Mouse (Mus musculus): ENCODE measurements at regions not wholly inside any gene's neighbourhood (a gene's known extent, or its start where the extent isn't known, plus 50 kb on each side); places are given as distances from the start of the nearest gene placed in this dataset.

DNA sequence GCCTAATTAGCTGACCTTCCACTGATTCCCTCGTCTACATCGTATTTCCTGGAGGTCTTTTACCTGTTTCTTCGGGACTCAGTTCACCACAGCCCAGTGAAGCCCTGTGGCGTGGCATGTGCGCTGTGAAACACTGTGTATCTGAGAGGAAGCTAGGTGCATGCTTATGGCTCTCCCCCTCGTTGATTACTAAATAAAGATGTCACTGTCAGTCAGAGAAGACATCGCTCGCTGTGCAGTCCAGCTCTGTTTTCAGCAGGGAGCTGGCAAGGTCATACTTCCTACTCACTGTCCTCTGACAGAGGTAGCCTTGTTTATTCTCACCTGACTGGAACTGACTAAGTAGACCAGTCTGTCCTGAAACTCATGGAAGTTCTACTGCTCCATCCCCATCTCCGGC lies 68.7 kb upstream of the Adrb1 start:
- no peaks in the 10 kb centered on the region for H3K36me3 ChIP-seq
- WGBS, result 71% methylated on average over 9 of the region's 9 CpGs
- peak overlapping the region; percentile 52; the same call in 1 of the 2 replicates for H3K4me2 ChIP-seq

DNA sequence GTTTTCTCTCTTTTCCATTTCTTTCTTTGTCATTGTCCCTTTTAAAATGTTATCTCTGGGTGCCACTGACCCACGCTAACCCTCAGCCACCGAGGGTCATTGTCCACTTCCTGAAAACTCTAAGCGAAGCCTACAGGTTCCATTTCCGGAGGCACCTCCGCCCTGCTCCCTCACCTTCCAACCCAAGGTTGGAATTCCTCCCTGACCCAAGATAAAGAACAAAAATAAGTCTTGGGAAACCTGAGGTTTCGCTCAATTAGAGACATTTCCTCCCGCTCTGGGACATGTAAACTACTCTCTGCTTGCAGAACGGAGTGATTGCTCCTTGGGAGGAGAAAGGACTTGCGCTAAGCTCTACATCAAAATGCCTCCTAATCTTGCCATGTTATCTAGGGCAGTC lies 66.7 kb upstream of the Adrb1 start:
- Histone ChIP-seq H3K4me1 (replicated peaks) (peaks cover 16% of the 10 kb centered on the region), H3K36me3 (no peaks in the 10 kb centered on the region), H3K27me3 (replicated peaks) (no peaks in the 10 kb centered on the region), H3K27ac (ENCODE audit: poor library complexity, severe bottlenecking) (no peak overlapping the region), H3K4me2 (no peak overlapping the region), H3K4me3 (no peak overlapping the region), H3K9ac (no peak overlapping the region), H3K9me3 (replicated peaks) (peaks cover 5% of the 10 kb centered on the region; the same call in 1 of the 2 replicates)
- 58% methylated on average over 9 of the region's 9 CpGs for WGBS
- no peak for ATAC-seq (ENCODE audit: insufficient number of reproducible peaks, low FRiP score)

More for the DNA sequence above, 68.7 kb upstream of the Adrb1 start:
- no peak overlapping the region for H3K27ac ChIP-seq (ENCODE audit: poor library complexity, severe bottlenecking)
- H3K27me3 ChIP-seq (replicated peaks), result no peaks in the 10 kb centered on the region
- no peak overlapping the region for H3K4me3 ChIP-seq
- no peak overlapping the region for H3K9ac ChIP-seq
- peaks cover 16% of the 10 kb centered on the region for H3K4me1 ChIP-seq (replicated peaks)
- no peak for ATAC-seq (ENCODE audit: insufficient number of reproducible peaks, low FRiP score)
- peaks cover 5% of the 10 kb centered on the region; the same call in 1 of the 2 replicates for H3K9me3 ChIP-seq (replicated peaks)

- no peak overlapping the region for H3K9ac ChIP-seq
- H3K27ac ChIP-seq (ENCODE audit: poor library complexity, severe bottlenecking), result no peak overlapping the region
- H3K9me3 ChIP-seq (replicated peaks), result no peaks in the 10 kb centered on the region
- H3K4me1 ChIP-seq (replicated peaks), result peaks cover 20% of the 10 kb centered on the region
- WGBS, result 47% methylated on average over 4 of the region's 4 CpGs
- no peak for ATAC-seq (ENCODE audit: insufficient number of reproducible peaks, low FRiP score)
- no peaks in the 10 kb centered on the region for H3K27me3 ChIP-seq (replicated peaks)
- no peak overlapping the region for H3K4me3 ChIP-seq
- no peak overlapping the region for H3K4me2 ChIP-seq
- H3K36me3 ChIP-seq, result no peaks in the 10 kb centered on the region
Measured at GRCm38 (mm10) chr19:56660566-56661199, 61.3 kb upstream of the Adrb1 start.

- Histone ChIP-seq H3K27ac (ENCODE audit: poor library complexity, severe bottlenecking) (peak overlapping the region; percentile 57), H3K4me2 (no peak overlapping the region), H3K27me3 (replicated peaks) (no peaks in the 10 kb centered on the region), H3K4me1 (replicated peaks) (peaks cover 22% of the 10 kb centered on the region), H3K9ac (no peak overlapping the region), H3K4me3 (no peak overlapping the region), H3K36me3 (no peaks in the 10 kb centered on the region), H3K9me3 (replicated peaks) (no peaks in the 10 kb centered on the region)
- 43% methylated on average over 10 of the region's 10 CpGs for WGBS
- no peak for ATAC-seq (ENCODE audit: insufficient number of reproducible peaks, low FRiP score)
Measured at GRCm38 (mm10) chr19:56663474-56664227, 58.3 kb upstream of the Adrb1 start.

DNA sequence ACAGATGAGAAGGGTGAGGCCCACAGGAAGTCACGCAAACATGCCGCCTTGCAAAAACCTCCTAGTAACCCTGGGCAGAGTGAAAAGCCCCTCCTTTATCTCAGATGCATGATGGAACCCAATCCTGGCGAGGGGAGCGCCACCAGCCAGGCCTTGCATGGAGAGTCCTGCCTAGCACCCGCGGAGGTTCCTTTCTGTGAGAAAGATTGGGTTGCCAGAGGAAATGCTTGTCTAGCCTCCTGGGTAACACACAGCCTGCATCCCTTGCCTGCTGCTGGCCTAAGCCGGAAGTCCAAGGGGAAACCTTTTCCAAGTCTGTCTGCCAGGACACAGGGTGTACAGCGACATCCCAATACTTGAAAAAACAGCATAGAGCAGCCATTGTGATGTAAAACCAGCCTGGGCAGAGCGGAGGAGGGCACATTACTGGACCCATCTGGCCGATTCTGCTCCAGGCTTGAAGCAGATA lies 57.7 kb upstream of the Adrb1 start:
- Histone ChIP-seq H3K4me1 (replicated peaks) (peaks cover 29% of the 10 kb centered on the region), H3K27ac (ENCODE audit: poor library complexity, severe bottlenecking) (peak overlapping the region; percentile 57), H3K36me3 (no peaks in the 10 kb centered on the region), H3K4me3 (no peak overlapping the region), H3K4me2 (no peak overlapping the region), H3K9me3 (replicated peaks) (no peaks in the 10 kb centered on the region), H3K27me3 (replicated peaks) (no peaks in the 10 kb centered on the region), H3K9ac (no peak overlapping the region)
- 43% methylated on average over 10 of the region's 10 CpGs for WGBS
- no peak for ATAC-seq (ENCODE audit: insufficient number of reproducible peaks, low FRiP score)

DNA sequence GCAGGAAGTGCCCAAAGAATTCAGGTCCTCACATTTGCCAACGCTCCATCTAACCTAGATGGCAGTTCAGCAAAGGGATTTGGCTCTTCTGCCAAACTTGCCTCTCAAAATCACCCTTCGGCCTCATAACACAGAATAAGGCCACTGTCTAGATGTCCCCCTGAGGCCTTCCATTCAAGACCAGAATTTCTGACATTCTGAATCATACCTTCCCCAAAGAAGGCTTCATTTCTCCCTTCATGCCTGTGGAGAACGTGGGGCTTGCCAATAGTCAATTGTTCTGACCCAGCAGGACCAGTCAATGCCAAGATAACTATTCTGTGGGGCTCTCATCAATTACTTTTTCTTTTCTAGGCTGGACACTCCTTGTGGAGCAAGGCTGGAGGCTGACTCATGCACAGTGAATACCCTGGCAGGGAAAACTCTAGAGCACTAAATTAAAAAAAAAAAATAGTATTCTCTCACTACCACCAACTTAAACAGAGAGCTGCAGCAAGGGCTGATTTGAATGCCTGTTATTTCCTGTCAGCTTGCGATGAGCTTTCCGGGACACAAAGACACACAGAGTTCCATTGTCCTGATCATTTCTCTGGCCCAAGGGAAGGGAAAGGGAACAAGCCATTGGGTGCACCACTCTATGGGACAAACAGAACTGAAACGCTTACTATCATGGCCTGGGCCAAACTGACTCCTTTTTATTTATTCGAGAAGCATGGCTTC lies 56.9 kb upstream of the Adrb1 start:
- Histone ChIP-seq H3K27ac (ENCODE audit: poor library complexity, severe bottlenecking) (0 out of 2 replicates have a peak overlapping the region, but pooled peaks have one; percentile 57), H3K36me3 (no peaks in the 10 kb centered on the region), H3K27me3 (replicated peaks) (no peaks in the 10 kb centered on the region), H3K4me2 (no peak overlapping the region), H3K9ac (no peak overlapping the region), H3K4me3 (no peak overlapping the region), H3K4me1 (replicated peaks) (peaks cover 33% of the 10 kb centered on the region), H3K9me3 (replicated peaks) (no peaks in the 10 kb centered on the region)
- ATAC-seq (ENCODE audit: insufficient number of reproducible peaks, low FRiP score), result no peak
- 78% methylated on average over 7 of the region's 7 CpGs for WGBS

DNA sequence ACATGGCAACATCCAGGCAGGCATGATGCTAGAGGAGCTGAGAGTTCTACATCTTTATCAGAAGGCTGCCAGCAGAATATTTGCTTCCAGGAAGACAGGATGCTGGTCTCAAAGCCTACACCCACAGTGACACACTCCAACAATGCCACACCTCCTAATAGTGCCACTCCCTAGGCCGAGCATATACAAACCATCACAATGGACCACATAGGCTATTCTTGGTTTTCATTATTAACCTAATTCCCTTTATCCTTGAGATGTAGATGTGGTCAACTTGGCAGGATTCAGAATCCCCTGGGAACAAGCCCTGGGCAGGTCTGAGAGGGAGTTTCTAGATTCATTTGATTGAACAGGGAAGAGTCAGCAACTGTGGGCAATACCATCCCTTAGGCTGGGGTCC lies 56.0 kb upstream of the Adrb1 start:
- Histone ChIP-seq H3K4me1 (replicated peaks) (peaks cover 33% of the 10 kb centered on the region), H3K9me3 (replicated peaks) (no peaks in the 10 kb centered on the region), H3K4me3 (no peak overlapping the region), H3K27ac (ENCODE audit: poor library complexity, severe bottlenecking) (no peak overlapping the region), H3K9ac (no peak overlapping the region), H3K27me3 (replicated peaks) (no peaks in the 10 kb centered on the region), H3K36me3 (no peaks in the 10 kb centered on the region), H3K4me2 (no peak overlapping the region)
- WGBS, result 73% methylated on average over 1 of the region's 1 CpGs
- no peak for ATAC-seq (ENCODE audit: insufficient number of reproducible peaks, low FRiP score)

DNA sequence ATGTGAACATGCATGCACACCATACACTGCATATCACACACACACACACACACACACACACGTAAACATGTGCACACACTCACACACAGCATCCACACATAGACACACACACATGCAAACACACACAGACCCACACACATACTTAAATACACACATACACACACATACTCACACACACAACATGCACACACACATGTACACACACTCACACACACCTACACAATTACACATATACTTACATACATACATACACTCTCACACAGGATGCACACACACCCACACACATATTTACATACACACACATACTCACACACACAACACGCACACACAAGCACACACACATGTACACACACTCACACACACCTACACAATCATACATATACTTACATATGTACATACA lies 54.1 kb upstream of the Adrb1 start:
- no peaks in the 10 kb centered on the region for H3K27me3 ChIP-seq (replicated peaks)
- ATAC-seq (ENCODE audit: insufficient number of reproducible peaks, low FRiP score), result no peak
- no peak overlapping the region for H3K4me2 ChIP-seq
- H3K9ac ChIP-seq, result no peak overlapping the region
- H3K9me3 ChIP-seq (replicated peaks), result no peaks in the 10 kb centered on the region
- no peak overlapping the region for H3K27ac ChIP-seq (ENCODE audit: poor library complexity, severe bottlenecking)
- H3K4me3 ChIP-seq, result no peak overlapping the region
- H3K4me1 ChIP-seq (replicated peaks), result peaks cover 33% of the 10 kb centered on the region
- WGBS, result 86% methylated on average over 2 of the region's 2 CpGs
- H3K36me3 ChIP-seq, result no peaks in the 10 kb centered on the region

GRCm38 (mm10) chr19:56668991-56669390 lies 53.0 kb upstream of the Adrb1 start:
- peaks cover 25% of the 10 kb centered on the region for H3K4me1 ChIP-seq (replicated peaks)
- H3K27ac ChIP-seq (ENCODE audit: poor library complexity, severe bottlenecking), result peak overlapping the region; percentile 77
- no peaks in the 10 kb centered on the region for H3K36me3 ChIP-seq
- H3K9ac ChIP-seq, result peak overlapping the region; percentile 25
- 22% methylated on average over 7 of the region's 7 CpGs for WGBS
- 0 out of 2 replicates have a peak, but pooled peaks have one; percentile 30 for ATAC-seq (ENCODE audit: insufficient number of reproducible peaks, low FRiP score)
- H3K27me3 ChIP-seq (replicated peaks), result no peaks in the 10 kb centered on the region
- H3K9me3 ChIP-seq (replicated peaks), result no peaks in the 10 kb centered on the region
- no peak overlapping the region for H3K4me3 ChIP-seq
- peak overlapping the region; percentile 24; the same call in 1 of the 2 replicates for H3K4me2 ChIP-seq

GRCm38 (mm10) chr19:56669468-56669867 lies 52.5 kb upstream of the Adrb1 start:
- peak overlapping the region; percentile 25; the same call in 1 of the 2 replicates for H3K9ac ChIP-seq
- 49% methylated on average over 7 of the region's 7 CpGs for WGBS
- no peaks in the 10 kb centered on the region for H3K27me3 ChIP-seq (replicated peaks)
- peaks cover 20% of the 10 kb centered on the region for H3K4me1 ChIP-seq (replicated peaks)
- H3K36me3 ChIP-seq, result no peaks in the 10 kb centered on the region
- no peaks in the 10 kb centered on the region for H3K9me3 ChIP-seq (replicated peaks)
- H3K27ac ChIP-seq (ENCODE audit: poor library complexity, severe bottlenecking), result peak overlapping the region; percentile 77
- no peak for ATAC-seq (ENCODE audit: insufficient number of reproducible peaks, low FRiP score)
- H3K4me2 ChIP-seq, result 0 out of 2 replicates have a peak overlapping the region, but pooled peaks have one; percentile 24
- no peak overlapping the region for H3K4me3 ChIP-seq

All from heart, embryonic 12.5 days (tissue).